Mouse (Mus musculus): ENCODE results near the gene Mycbp. TPM values are rescaled to one million over a fixed set of nuclear protein-coding genes. Genes with fewer than 3 reads are reported as not detected.
"Not testable (repeated sequence)": the region's sequence is repeated elsewhere in the genome, so short reads cannot be mapped to it uniquely, and the experiment has no call there.

The Mycbp gene
- polyA plus RNA-seq, 1 experiment from 2014 or later: 65.4 TPM

DNA sequence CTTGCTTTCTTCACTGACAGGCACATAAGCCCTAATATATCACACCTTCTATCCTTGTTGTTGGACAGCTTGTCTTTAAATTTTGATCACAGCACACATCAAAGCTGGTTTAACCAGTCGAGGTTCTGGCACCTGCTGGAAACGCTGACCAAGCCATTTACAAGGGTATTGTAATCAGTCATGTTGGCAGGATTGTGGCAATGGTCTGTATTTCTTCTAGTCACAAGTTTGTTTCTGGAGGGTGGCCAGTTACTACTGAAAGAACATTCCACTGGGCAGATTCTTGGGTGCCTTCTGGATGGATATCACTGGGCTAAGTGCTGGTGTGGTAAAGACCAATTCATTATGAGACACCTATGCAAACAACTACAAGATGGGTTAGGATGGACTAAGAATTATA lies 7.8 kb downstream of the Mycbp start:
- no peak overlapping the region for H3K27ac ChIP-seq
- H3K4me1 ChIP-seq: peaks cover 9% of the 10 kb centered on the region
- H3K36me3 ChIP-seq: peaks cover 22% of the 10 kb centered on the region
- 79% methylated on average over 2 of the region's 2 CpGs for WGBS
- H3K27me3 ChIP-seq: no peaks in the 10 kb centered on the region
- no peak overlapping the region for H3K4me2 ChIP-seq (replicated peaks)
- no peak for ATAC-seq (ENCODE audit: insufficient number of reproducible peaks, insufficient read depth, low FRiP score, low TSS enrichment)
- H3K4me3 ChIP-seq: no peak overlapping the region
- no peaks in the 10 kb centered on the region for H3K9me3 ChIP-seq
- H3K9ac ChIP-seq: no peak overlapping the region

DNA sequence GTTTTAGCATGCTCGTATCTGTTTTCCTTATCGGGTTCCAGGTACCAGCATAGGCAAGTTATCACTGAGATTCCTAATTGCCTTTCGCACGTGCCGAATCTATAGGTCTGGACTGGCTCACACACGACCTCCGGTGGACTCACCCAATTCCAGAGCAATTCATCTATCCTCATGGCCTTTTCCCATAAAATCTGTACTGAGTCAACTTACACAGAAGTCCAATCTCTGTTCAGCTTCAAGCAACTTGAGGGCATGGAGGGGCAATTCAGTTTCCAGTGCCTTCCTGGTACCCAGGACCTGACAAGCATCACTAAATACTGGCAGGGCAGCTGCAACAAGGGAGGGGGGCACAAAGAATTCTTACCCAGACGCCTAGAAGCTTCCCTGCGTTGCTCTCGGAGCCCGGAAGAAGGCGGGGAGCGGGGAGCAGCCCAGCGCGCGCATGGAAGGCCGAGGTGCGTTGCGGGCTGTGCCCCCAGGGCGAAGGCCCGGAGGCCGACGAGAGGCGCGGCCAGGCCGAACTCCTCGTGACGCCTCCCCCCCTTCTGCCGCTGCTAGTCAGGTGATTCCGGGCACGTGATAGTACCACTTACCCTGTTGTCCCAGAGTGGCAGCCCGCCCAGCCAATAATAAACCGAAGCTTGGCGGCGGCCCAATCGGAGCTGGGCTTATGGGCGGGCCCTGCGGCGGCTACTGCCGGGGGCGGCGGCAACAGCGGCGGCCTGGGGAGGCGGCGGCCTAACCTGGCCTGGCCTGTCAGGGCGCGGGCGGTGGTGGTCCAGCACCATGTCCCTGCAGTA lies 12.3 kb downstream of the Mycbp start, which contains the start of gene Rragc:
TSS of gene Rragc (plus strand) at position 699 of the 800 bp plus-strand sequence.
- 1% methylated on average over 49 of the region's 49 CpGs for WGBS
- Histone ChIP-seq H3K4me1 (peaks cover 18% of the 10 kb centered on the region), H3K27me3 (no peaks in the 10 kb centered on the region), H3K4me3 (peak within 1 kb of the TSS; percentile 85), H3K36me3 (peaks cover 28% of the 10 kb centered on the region; the same call in 1 of the 2 replicates), H3K4me2 (replicated peaks) (peak within 1 kb of the TSS; percentile 87), H3K27ac (peak within 1 kb of the TSS; percentile 74), H3K9ac (peak within 1 kb of the TSS; percentile 94), H3K9me3 (no peaks in the 10 kb centered on the region)
- ATAC-seq (ENCODE audit: insufficient number of reproducible peaks, insufficient read depth, low FRiP score, low TSS enrichment): peak; percentile 99

DNA sequence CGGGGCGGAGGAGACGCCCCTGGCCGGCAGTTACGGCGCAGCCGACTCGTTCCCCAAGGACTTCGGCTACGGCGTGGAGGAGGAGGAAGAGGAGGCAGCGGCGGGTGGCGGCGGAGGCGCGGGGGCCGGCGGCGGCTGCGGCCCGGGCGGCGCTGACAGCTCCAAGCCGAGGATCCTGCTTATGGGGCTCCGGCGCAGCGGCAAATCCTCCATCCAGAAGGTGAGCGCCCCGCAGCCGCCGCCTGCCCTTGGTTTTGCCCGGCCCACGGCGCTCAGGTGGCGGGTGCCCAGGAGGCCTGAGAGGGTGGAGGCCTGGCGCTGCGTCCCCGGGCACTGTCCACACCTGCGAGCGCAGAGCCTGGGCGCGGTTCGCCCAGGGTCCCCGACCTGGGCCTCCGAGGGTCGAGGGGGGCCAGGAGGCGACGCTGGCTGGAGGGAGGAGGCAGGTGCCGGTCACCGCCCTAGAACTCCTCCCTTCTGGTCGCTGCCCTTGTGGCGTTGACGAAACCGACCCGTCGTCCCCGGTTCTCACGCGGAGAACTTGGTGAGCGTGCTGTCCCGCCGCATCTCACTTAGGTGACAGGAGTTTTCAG lies 13.0 kb downstream of the Mycbp start, which contains the start of gene 4930535I16Rik:
TSS of gene 4930535I16Rik (minus strand) at position 475 of the 593 bp plus-strand sequence.
- Histone ChIP-seq H3K9ac (peak within 1 kb of the TSS; percentile 94), H3K4me2 (replicated peaks) (peak within 1 kb of the TSS; percentile 87), H3K4me1 (peaks cover 18% of the 10 kb centered on the region), H3K27ac (peak within 1 kb of the TSS; percentile 74), H3K9me3 (no peaks in the 10 kb centered on the region), H3K27me3 (no peaks in the 10 kb centered on the region), H3K36me3 (peaks cover 26% of the 10 kb centered on the region), H3K4me3 (peak within 1 kb of the TSS; percentile 85)
- WGBS: under 1% methylated on average over 48 of the region's 63 CpGs
- ATAC-seq (ENCODE audit: insufficient number of reproducible peaks, insufficient read depth, low FRiP score, low TSS enrichment): peak; percentile 58

DNA sequence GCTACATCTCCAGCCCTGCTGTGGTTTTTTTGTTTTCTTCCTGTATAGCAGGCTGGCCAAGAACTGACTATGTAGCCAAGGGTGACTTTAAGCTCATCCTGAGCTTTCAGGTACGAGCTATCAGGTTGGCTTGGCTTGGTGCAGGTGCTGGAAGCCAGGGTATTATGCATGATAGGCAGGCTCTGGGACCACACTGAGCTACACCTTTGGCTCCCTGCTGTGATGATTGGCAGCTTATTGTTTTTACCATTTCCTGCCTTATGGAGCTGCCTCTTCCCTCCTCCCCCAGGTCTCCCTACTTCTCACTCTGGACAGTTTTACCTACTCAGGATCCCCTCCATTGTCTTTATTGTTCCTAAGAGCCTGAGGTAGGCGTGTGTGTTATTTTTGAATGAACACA lies 14.2 kb downstream of the Mycbp start:
- Histone ChIP-seq H3K9me3 (no peaks in the 10 kb centered on the region), H3K4me2 (replicated peaks) (peak overlapping the region; percentile 87), H3K4me1 (peaks cover 18% of the 10 kb centered on the region), H3K4me3 (peak overlapping the region; percentile 85; the same call in 1 of the 2 replicates), H3K27me3 (no peaks in the 10 kb centered on the region), H3K27ac (no peak overlapping the region), H3K36me3 (peaks cover 28% of the 10 kb centered on the region), H3K9ac (peak overlapping the region; percentile 19; the same call in 1 of the 2 replicates)
- whole genome bisulfite sequencing: 79% methylated on average over 2 of the region's 2 CpGs
- ATAC-seq (ENCODE audit: insufficient number of reproducible peaks, insufficient read depth, low FRiP score, low TSS enrichment): no peak

DNA sequence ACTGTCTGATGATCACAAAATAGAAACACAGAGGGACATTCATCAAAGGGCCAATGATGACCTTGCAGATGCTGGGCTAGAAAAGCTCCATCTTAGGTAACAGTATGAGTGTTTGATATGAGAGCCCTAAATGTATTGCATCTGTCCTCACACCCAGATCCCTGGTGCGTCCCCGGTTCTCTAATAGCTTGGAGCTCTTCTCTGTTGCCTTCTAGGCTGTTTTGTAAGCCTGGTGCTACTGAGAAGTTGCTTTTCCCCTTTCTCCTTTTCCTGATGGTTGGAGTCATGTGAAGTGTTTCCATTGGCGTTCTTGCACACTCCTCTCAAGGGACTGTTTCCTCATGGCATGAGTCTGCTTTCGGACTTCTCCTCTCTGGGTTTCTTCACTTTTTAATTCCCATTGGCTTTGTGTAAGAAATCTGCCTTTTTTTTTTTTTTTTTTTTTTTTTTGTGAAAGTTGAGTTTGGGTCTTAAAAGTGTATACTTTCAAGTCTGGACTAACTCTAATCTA lies 16.5 kb downstream of the Mycbp start:
- H3K27ac ChIP-seq: no peak overlapping the region
- no peaks in the 10 kb centered on the region for H3K9me3 ChIP-seq
- H3K36me3 ChIP-seq: peaks cover 45% of the 10 kb centered on the region
- H3K4me2 ChIP-seq (replicated peaks): no peak overlapping the region
- WGBS: 89% methylated on average over 4 of the region's 4 CpGs
- peaks cover 14% of the 10 kb centered on the region for H3K4me1 ChIP-seq
- no peak overlapping the region for H3K9ac ChIP-seq
- H3K27me3 ChIP-seq: no peaks in the 10 kb centered on the region
- no peak for ATAC-seq (ENCODE audit: insufficient number of reproducible peaks, insufficient read depth, low FRiP score, low TSS enrichment)
- no peak overlapping the region for H3K4me3 ChIP-seq

DNA sequence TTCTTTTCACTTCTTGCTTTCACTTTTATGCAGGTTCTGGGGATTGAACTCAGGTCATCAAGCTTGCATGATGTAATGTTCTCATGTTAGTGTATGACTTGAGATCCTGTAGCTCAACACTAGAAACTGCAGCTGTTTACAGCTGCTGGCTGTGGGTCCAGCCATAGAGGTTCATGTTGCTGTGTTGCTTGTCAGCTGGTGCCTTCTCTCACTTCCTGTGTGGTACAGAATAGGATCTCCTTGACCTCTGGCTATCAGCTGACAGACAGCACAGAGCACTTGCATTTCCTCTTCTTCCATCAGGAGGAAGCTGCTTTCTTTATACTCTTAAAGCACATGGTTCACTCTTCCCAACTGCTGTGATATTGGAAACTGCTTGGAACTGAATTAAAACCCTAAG lies 23.3 kb downstream of the Mycbp start:
- Histone ChIP-seq H3K4me1 (no peaks in the 10 kb centered on the region), H3K4me3 (no peak overlapping the region), H3K27me3 (no peaks in the 10 kb centered on the region), H3K36me3 (peaks cover 77% of the 10 kb centered on the region), H3K4me2 (replicated peaks) (no peak overlapping the region), H3K9ac (no peak overlapping the region), H3K9me3 (no peaks in the 10 kb centered on the region), H3K27ac (no peak overlapping the region)
- ATAC-seq (ENCODE audit: insufficient number of reproducible peaks, insufficient read depth, low FRiP score, low TSS enrichment): no peak

DNA sequence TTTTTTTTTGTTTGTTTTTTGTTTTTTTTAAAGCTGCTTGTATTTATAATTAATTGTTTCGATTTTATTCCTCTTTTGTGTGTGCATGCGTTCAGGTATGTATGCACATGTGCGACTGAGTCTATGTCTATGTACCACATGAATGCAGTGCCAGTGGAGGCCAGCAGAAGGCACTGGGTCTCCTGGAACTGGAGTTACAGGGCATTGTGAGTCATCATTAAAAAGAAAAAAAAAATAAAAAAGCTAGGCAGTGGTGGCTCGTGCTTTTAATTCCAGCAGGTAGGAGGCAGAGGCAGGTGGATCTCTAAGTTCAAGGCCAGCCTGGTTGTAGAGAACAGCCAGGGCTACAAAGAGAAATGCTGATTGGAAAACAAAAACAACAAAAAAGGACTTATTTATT lies 25.4 kb downstream of the Mycbp start:
- H3K4me1 ChIP-seq: no peaks in the 10 kb centered on the region
- no peaks in the 10 kb centered on the region for H3K27me3 ChIP-seq
- H3K9me3 ChIP-seq: no peaks in the 10 kb centered on the region
- H3K9ac ChIP-seq: no peak overlapping the region
- peaks cover 71% of the 10 kb centered on the region for H3K36me3 ChIP-seq
- no peak overlapping the region for H3K4me3 ChIP-seq
- 92% methylated on average over 4 of the region's 4 CpGs for WGBS
- H3K4me2 ChIP-seq (replicated peaks): no peak overlapping the region
- ATAC-seq (ENCODE audit: insufficient number of reproducible peaks, insufficient read depth, low FRiP score, low TSS enrichment): no peak
- no peak overlapping the region for H3K27ac ChIP-seq

DNA sequence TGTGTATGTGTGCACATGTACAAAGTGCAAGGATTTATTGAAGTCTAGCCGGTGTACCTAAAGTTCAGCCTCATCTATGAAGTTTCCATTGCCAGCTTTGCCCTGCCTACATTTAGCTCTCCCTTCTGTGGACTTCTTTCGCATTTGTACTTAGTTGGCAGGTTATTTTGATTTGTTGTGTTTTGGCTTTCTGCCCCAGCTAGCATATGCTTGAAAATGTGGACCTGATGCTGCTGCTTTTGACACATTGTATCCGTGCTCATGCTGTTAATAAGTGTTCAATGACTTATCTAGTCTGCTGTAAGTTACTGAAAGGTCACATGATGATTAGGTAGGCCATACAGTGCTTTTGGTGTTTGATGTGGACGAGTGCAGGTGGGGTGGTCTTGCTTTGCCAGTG lies 29.7 kb downstream of the Mycbp start:
- 90% methylated on average over 4 of the region's 4 CpGs for WGBS
- H3K27ac ChIP-seq: no peak overlapping the region
- no peak overlapping the region for H3K4me3 ChIP-seq
- H3K36me3 ChIP-seq: peaks cover 61% of the 10 kb centered on the region
- no peak for ATAC-seq (ENCODE audit: insufficient number of reproducible peaks, insufficient read depth, low FRiP score, low TSS enrichment)
- H3K27me3 ChIP-seq: no peaks in the 10 kb centered on the region
- no peaks in the 10 kb centered on the region for H3K9me3 ChIP-seq
- H3K4me1 ChIP-seq: no peaks in the 10 kb centered on the region
- no peak overlapping the region for H3K9ac ChIP-seq
- no peak overlapping the region for H3K4me2 ChIP-seq (replicated peaks)

DNA sequence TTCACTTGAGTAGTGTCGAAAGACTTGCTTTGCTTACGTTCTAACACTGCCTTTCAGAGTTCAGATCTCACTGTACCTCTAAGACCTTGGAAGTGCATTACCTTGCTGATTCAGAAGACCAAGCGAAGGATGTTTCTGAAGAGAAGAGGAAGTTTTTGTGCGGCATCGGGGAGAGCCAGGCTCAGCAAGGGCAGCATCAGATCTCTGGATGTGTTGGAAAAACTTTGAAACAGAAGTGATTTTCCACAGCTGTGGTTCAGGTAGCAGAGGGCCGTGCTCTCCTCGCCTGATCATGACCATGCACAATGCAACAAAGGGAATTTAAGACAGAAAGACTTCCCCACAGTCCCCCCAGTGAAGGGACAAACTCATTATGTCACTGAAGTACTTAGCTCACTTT lies 31.4 kb downstream of the Mycbp start:
- Histone ChIP-seq H3K4me1 (no peaks in the 10 kb centered on the region), H3K27me3 (no peaks in the 10 kb centered on the region), H3K27ac (no peak overlapping the region), H3K9me3 (no peaks in the 10 kb centered on the region), H3K36me3 (peaks cover 46% of the 10 kb centered on the region), H3K4me2 (replicated peaks) (no peak overlapping the region), H3K9ac (no peak overlapping the region), H3K4me3 (no peak overlapping the region)
- ATAC-seq (ENCODE audit: insufficient number of reproducible peaks, insufficient read depth, low FRiP score, low TSS enrichment): no peak
- WGBS: 91% methylated on average over 7 of the region's 7 CpGs

DNA sequence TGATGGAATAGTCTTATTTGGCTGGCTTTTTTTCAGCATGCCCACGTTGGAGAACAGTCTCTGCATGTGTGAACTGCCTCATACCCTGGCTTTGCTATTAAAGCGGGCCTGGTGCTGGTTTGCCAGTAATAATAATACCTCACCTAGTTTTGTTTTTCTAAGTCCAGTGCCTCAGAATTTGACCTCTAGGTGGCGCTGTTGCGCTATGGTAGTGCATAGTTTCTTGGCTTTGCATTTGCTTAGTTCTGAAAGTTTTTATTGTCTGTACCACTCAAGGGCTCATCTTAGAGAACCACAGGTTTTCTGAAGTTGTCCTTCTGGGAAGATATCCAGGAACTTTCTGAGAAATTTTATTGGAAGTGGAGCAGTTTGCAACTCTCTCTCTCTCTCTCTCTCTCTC lies 35.2 kb downstream of the Mycbp start:
- H3K27ac ChIP-seq: no peak overlapping the region
- no peak for ATAC-seq (ENCODE audit: insufficient number of reproducible peaks, insufficient read depth, low FRiP score, low TSS enrichment)
- H3K4me3 ChIP-seq: no peak overlapping the region
- no peak overlapping the region for H3K9ac ChIP-seq
- H3K9me3 ChIP-seq: no peaks in the 10 kb centered on the region
- no peak overlapping the region for H3K4me2 ChIP-seq (replicated peaks)
- H3K27me3 ChIP-seq: no peaks in the 10 kb centered on the region
- peaks cover 22% of the 10 kb centered on the region for H3K36me3 ChIP-seq
- no peaks in the 10 kb centered on the region for H3K4me1 ChIP-seq
- 2% methylated on average over 4 of the region's 4 CpGs for WGBS

DNA sequence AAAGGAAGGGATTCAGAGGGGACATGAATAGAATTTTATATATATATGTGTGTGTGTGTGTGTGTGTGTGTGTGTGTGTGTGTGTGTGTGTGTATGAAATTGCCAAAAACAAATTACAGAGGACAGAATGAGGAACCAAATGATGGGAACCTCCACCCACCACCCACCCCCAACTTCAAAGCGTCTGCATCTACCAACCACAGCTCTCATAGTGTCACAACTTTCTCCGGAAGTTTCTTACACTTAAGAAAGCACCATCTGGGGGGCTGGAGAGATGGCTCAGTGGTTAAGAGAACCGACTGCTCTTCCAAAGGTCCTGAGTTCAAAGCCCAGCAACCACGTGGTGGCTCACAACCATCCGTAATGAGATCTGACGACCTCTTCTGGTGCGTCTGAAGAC lies 36.2 kb downstream of the Mycbp start:
- not testable (repeated sequence) for H3K27me3 ChIP-seq; H3K9me3 ChIP-seq; H3K9ac ChIP-seq; H3K4me3 ChIP-seq; H3K27ac ChIP-seq; ATAC-seq (ENCODE audit: insufficient number of reproducible peaks, insufficient read depth, low FRiP score, low TSS enrichment); H3K4me1 ChIP-seq; H3K4me2 ChIP-seq (replicated peaks)
- 77% methylated on average over 7 of the region's 7 CpGs for WGBS
- peaks cover 12% of the 10 kb centered on the region for H3K36me3 ChIP-seq

DNA sequence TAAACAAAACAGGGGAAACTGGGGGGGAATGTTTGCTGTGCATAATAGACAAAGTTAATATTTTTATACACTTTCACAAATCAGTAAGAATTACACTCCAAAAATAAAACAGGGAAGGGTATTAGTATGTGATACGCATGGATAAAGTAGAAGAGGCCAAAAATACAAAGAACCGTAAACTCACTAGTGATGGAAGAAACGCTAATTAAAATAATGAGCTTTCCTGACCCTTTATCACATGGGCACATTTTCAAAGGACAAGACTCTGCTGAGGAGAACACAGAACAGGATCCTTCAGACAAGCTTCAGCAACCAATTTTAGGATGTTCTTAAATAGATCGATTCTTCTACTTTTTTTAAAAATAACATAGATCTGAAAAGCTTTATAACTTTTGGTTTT lies 42.1 kb downstream of the Mycbp start:
- 87% methylated on average over 4 of the region's 4 CpGs for WGBS
- no peak for ATAC-seq (ENCODE audit: insufficient number of reproducible peaks, insufficient read depth, low FRiP score, low TSS enrichment)
- Histone ChIP-seq H3K9me3 (no peaks in the 10 kb centered on the region), H3K4me1 (no peaks in the 10 kb centered on the region), H3K27me3 (no peaks in the 10 kb centered on the region), H3K4me2 (replicated peaks) (no peak overlapping the region), H3K36me3 (no peaks in the 10 kb centered on the region), H3K27ac (no peak overlapping the region), H3K9ac (no peak overlapping the region), H3K4me3 (no peak overlapping the region)
